Mouse (Mus musculus) hindbrain, embryonic 11.5 days (tissue): Measurements from ENCODE around the gene Atxn7l1. TPM values are rescaled to one million over a fixed set of nuclear protein-coding genes. Genes with fewer than 3 reads are reported as not detected.
A peak's percentile ranks its signal among the peaks of the same experiment; 100 is the strongest.

ENCODE experiments used
- ATAC-seq: fragments of 200-750 bp; cut with Nextera tagmentation; 2 replicates; pipeline ENCODE4 v1.8.0; 2017; ENCODE audit warnings: mild to moderate bottlenecking, moderate TSS enrichment, moderate library complexity; ENCODE audit not compliant: low FRiP score
- DNase-seq: peaks from one replicate; pipeline ENCODE4 v3.0.0-alpha.2; 2015; ENCODE audit warnings: low spot score
- H3K27ac ChIP-seq: fragments of 300-500 bp; sonication (generic); 2 replicates; pipeline ENCODE4 v1.5.1; 2014; ENCODE audit warnings: mild to moderate bottlenecking, low read depth, low read length
- H3K27me3 ChIP-seq: fragments of 300-500 bp; sonication (generic); 2 replicates; pipeline ENCODE4 v1.6.1; 2014; ENCODE audit warnings: mild to moderate bottlenecking, low read length, moderate library complexity, mixed read lengths; ENCODE audit not compliant: control insufficient read depth, insufficient read depth
- H3K36me3 ChIP-seq: fragments of 300-500 bp; sonication (generic); 2 replicates; pipeline ENCODE4 v1.6.1; 2014; ENCODE audit warnings: mild to moderate bottlenecking, low read length, moderate library complexity, mixed read lengths; ENCODE audit not compliant: control insufficient read depth, insufficient read depth
- H3K4me1 ChIP-seq: fragments of 300-500 bp; sonication (generic); replicated peaks from 2 replicates; pipeline ENCODE4 v1.6.1; 2014; ENCODE audit warnings: low read length, mixed read lengths; ENCODE audit not compliant: control insufficient read depth, insufficient read depth
- H3K4me2 ChIP-seq: fragments of 300-500 bp; sonication (generic); replicated peaks from 2 replicates; pipeline ENCODE4 v1.6.1; 2014; ENCODE audit warnings: mild to moderate bottlenecking, low read depth, low read length
- H3K4me3 ChIP-seq: fragments of 300-500 bp; sonication (generic); 2 replicates; pipeline ENCODE4 v1.5.1; 2014; ENCODE audit warnings: low read depth, low read length
- H3K9ac ChIP-seq: fragments of 300-500 bp; sonication (generic); 2 replicates; pipeline ENCODE4 v1.6.1; 2014; ENCODE audit warnings: low read depth, low read length
- H3K9me3 ChIP-seq: fragments of 300-500 bp; sonication (generic); 2 replicates; pipeline ENCODE4 v1.6.1; 2016; ENCODE audit warnings: low read length; ENCODE audit not compliant: control insufficient read depth
- WGBS: fragments of 180-500 bp; shearing (Covaris S2); extraction: QIAGEN DNeasy Blood & Tissue Kit; methylation state at CpG from one replicate; pipeline ENCODE4 v1.1.7; 2014; 5-methylcytosine and 5-hydroxymethylcytosine counted together
- polyA plus RNA-seq: library from polyadenylated mRNA; unstranded; fragments of >200 nt; fragmentation: Nextera tagmentation; extraction: Ambion mirVana; gene quantifications from 2 replicates; pipeline ENCODE4 v1.2.1, GENCODE M21; 2014

Atxn7l1 gene
- polyA plus RNA-seq, 1 experiment from 2014 or later, result 21.1 TPM

DNA sequence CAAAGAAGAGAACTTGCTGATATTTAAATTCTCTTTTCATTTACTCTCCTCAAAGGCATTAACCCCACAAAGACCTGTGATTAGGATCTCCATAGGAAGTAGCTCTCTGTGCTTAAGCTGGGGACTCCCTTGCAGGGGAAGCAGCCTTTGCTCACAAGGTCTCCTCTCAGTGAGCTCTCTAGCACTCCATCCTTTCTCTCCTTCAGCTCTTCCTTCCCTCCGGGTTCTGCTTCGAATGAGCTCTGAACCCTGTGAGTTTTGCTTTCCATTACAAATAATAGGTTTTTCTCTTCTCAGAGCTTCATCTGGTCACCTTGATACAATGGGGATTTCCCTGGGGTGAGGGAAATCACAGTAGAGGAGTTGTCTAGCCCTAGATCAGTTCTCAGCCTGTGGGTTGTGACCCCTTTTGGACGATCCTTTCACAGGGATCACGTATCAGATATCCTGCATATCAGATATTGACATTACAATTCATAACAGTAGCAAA is 35.7 kb downstream of the Atxn7l1 start:
- no peaks in the 10 kb centered on the region for H3K4me1 ChIP-seq
- 72% methylated on average over 4 of the region's 4 CpGs for WGBS

GRCm38 (mm10) chr12:33184137-33184536 is 36.6 kb downstream of the Atxn7l1 start:
- 96% methylated on average over 3 of the region's 3 CpGs for WGBS
- H3K4me2 ChIP-seq, result no peak overlapping the region

More for the DNA sequence above, 35.7 kb downstream of the Atxn7l1 start:
- Histone ChIP-seq H3K4me3 (no peak overlapping the region), H3K9me3 (no peaks in the 10 kb centered on the region), H3K27me3 (no peaks in the 10 kb centered on the region), H3K4me2 (no peak overlapping the region), H3K27ac (no peak overlapping the region), H3K9ac (no peak overlapping the region), H3K36me3 (no peaks in the 10 kb centered on the region)
- no peak for ATAC-seq
- DNase-seq, result no peak

DNA sequence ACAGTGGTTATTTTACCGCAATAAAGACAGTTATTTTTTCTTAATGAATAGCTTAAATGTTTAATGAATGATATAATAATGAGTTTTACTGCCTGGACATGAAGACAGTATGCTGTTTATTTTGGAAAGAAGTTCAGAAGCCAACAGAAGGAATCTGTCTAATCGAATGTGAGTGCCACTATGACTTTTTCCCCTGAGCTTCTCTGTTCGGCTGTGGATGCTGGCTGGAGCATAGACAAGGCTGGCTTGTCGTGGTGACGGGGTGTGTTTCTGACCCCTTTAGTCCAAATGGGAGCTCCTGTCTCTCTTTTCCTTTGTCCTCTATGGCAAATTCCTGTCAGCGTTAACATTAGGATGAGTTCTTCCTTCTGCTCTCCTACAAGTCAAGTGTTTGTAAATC is 37.6 kb downstream of the Atxn7l1 start:
- H3K4me3 ChIP-seq, result no peak overlapping the region
- DNase-seq (no peak), ATAC-seq (no peak)
- H3K4me1 ChIP-seq, result no peaks in the 10 kb centered on the region
- no peak overlapping the region for H3K27ac ChIP-seq
- no peaks in the 10 kb centered on the region for H3K9me3 ChIP-seq
- H3K4me2 ChIP-seq, result no peak overlapping the region
- H3K36me3 ChIP-seq, result no peaks in the 10 kb centered on the region
- 77% methylated on average over 6 of the region's 6 CpGs for WGBS
- H3K9ac ChIP-seq, result no peak overlapping the region
- H3K27me3 ChIP-seq, result no peaks in the 10 kb centered on the region

More at GRCm38 (mm10) chr12:33184137-33184536, 36.6 kb downstream of the Atxn7l1 start:
- Histone ChIP-seq H3K9ac (no peak overlapping the region), H3K27ac (no peak overlapping the region), H3K27me3 (no peaks in the 10 kb centered on the region), H3K9me3 (no peaks in the 10 kb centered on the region), H3K36me3 (no peaks in the 10 kb centered on the region), H3K4me3 (no peak overlapping the region), H3K4me1 (no peaks in the 10 kb centered on the region)
- ATAC-seq (no peak), DNase-seq (no peak)

DNA sequence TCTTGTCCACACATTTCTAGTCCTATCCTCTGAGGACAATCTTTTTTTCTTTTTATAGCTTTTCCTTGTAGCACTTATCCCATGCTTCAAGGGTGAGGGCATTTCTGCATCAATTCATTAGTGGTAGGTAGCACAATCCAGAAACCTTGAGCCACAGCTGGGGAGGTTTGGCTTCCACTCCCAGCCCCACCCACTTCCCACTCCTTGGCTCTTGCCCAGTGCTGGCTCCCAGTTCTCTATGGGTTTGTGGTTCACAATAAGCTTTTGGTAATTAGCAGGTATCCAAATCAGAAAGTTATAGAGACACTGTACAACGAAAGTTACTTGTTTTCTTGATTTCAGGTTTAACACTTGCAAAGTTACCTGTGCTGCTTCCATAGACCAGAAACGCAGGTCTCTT is 38.8 kb downstream of the Atxn7l1 start:
- ATAC-seq (no peak), DNase-seq (no peak)
- Histone ChIP-seq H3K4me1 (no peaks in the 10 kb centered on the region), H3K36me3 (no peaks in the 10 kb centered on the region), H3K4me3 (no peak overlapping the region), H3K27me3 (no peaks in the 10 kb centered on the region), H3K27ac (no peak overlapping the region), H3K9me3 (no peaks in the 10 kb centered on the region), H3K4me2 (no peak overlapping the region), H3K9ac (no peak overlapping the region)
- WGBS, result 91% methylated on average over 2 of the region's 2 CpGs

GRCm38 (mm10) chr12:33190133-33190532 is 42.6 kb downstream of the Atxn7l1 start:
- DNase-seq (no peak), ATAC-seq (no peak)
- Histone ChIP-seq H3K27ac (no peak overlapping the region), H3K4me3 (no peak overlapping the region), H3K27me3 (no peaks in the 10 kb centered on the region), H3K9ac (no peak overlapping the region), H3K36me3 (no peaks in the 10 kb centered on the region), H3K4me2 (no peak overlapping the region), H3K4me1 (peaks cover 3% of the 10 kb centered on the region; the same call in 1 of the 2 replicates), H3K9me3 (no peaks in the 10 kb centered on the region)
- 98% methylated on average over 7 of the region's 7 CpGs for WGBS

- Histone ChIP-seq H3K4me3 (no peak overlapping the region), H3K9me3 (no peaks in the 10 kb centered on the region), H3K27ac (no peak overlapping the region), H3K4me1 (peaks cover 6% of the 10 kb centered on the region; the same call in 1 of the 2 replicates), H3K36me3 (no peaks in the 10 kb centered on the region), H3K4me2 (no peak overlapping the region), H3K9ac (no peak overlapping the region), H3K27me3 (no peaks in the 10 kb centered on the region)
- 90% methylated on average over 6 of the region's 6 CpGs for WGBS
- DNase-seq (no peak), ATAC-seq (no peak)
Observed at GRCm38 (mm10) chr12:33190633-33191032, 43.1 kb downstream of the Atxn7l1 start.

DNA sequence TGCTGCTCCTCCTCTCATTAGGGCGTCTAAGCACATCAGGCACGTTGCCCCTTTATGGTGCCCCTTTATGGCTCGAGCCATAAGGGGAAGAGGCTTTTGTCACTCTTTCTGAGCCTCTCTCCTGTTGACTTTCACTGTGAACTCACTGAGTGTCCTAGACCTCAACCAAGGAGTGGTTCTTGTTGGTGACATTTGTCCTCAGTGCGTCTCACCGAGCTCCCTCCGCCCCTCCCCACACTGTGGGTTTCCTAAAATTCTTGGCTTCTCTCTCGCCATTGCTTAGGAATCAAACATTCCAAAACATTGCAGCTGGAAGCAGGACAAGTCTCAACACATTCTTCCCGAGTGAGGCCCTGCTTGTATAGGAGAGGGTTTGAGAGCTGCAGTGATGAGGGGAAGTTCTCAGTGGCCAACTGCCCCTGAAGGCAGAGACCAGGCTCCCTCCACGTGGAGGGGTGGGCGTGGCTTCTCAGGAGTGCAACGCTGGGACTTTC is 46.0 kb downstream of the Atxn7l1 start:
- no peak overlapping the region for H3K27ac ChIP-seq
- H3K9ac ChIP-seq, result no peak overlapping the region
- no peaks in the 10 kb centered on the region for H3K36me3 ChIP-seq
- DNase-seq (no peak), ATAC-seq (no peak)
- H3K4me3 ChIP-seq, result no peak overlapping the region
- H3K27me3 ChIP-seq, result no peaks in the 10 kb centered on the region
- H3K4me1 ChIP-seq, result peaks cover 6% of the 10 kb centered on the region; the same call in 1 of the 2 replicates
- no peak overlapping the region for H3K4me2 ChIP-seq
- 47% methylated on average over 11 of the region's 11 CpGs for WGBS
- H3K9me3 ChIP-seq, result no peaks in the 10 kb centered on the region

DNA sequence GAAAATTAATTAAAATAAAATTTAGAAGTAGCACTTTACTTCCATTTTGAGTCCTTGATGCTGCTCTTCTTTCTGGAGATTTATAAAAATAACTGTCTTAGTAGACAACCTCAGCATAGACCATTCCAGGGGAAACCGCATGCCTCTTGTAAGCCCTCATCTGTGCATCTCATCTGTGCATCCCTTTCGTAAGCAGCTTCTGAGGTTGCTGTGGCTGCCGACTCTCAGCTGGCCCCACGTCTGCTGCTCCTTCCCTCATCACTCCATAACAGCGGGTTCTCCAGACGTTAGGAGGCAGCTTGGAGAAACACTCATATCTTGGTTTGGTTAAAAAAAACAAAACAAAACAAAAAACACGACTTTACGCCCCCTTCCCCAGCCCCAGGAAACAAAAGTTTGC is 47.7 kb downstream of the Atxn7l1 start:
- WGBS, result 28% methylated on average over 8 of the region's 8 CpGs
- H3K9ac ChIP-seq, result no peak overlapping the region
- H3K4me1 ChIP-seq, result peaks cover 6% of the 10 kb centered on the region; the same call in 1 of the 2 replicates
- H3K4me3 ChIP-seq, result no peak overlapping the region
- no peaks in the 10 kb centered on the region for H3K9me3 ChIP-seq
- no peak for ATAC-seq
- H3K4me2 ChIP-seq, result no peak overlapping the region
- DNase-seq, result no peak
- H3K36me3 ChIP-seq, result no peaks in the 10 kb centered on the region
- no peaks in the 10 kb centered on the region for H3K27me3 ChIP-seq
- no peak overlapping the region for H3K27ac ChIP-seq

- ATAC-seq (peak; percentile 52; the same call in 1 of the 2 replicates), DNase-seq (no peak)
- Histone ChIP-seq H3K9me3 (no peaks in the 10 kb centered on the region), H3K36me3 (no peaks in the 10 kb centered on the region), H3K4me1 (peaks cover 6% of the 10 kb centered on the region; the same call in 1 of the 2 replicates), H3K27me3 (no peaks in the 10 kb centered on the region), H3K4me3 (no peak overlapping the region), H3K27ac (no peak overlapping the region), H3K9ac (no peak overlapping the region), H3K4me2 (no peak overlapping the region)
- 44% methylated on average over 6 of the region's 6 CpGs for WGBS
Observed at GRCm38 (mm10) chr12:33197287-33197686, 49.8 kb downstream of the Atxn7l1 start.
